In the genomic region with DNA sequence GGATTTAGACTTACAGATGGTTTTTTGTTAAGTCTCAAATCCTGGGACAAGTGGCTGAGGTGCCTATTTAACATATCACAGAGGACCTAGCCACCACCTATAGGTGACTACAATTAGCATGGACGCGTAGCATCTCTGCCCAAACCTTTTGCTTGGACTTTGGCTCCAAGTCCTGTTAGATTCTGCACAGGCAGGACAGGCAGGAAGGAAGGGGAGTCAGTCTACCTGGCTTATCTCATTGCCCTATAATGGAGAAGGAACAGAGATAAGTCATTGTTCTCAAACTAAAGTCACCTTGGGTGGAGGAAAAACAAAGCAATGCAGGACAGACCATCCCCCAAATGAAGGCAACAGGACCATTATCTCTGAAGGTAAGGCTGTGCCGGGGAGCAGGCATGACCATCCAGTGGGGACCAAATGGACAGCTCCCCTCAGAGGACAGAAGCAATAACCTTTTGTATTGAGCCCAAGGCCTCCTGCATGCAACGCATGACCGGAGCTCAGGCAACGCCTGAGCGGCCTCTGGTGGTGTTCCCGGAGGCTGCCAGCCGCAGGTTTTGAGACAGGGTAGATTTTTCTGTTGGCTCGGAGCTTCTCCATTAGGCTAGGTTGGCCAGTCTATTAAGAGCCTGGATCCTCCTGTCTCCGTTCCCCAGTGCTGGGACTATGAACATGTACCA, we compare ENCODE assay signal across 9 mouse cellular contexts. TPM values are rescaled to one million over a fixed set of nuclear protein-coding genes. Genes with fewer than 3 reads are reported as not detected.
DNase-seq lines count a peak whose midpoint lies in the region; ATAC-seq and TF ChIP-seq lines count a peak whose summit lies in the region.
"Had no signal": no experiment of that assay in that cellular context is flagged by ENCODE, and none has a peak within 500 bp of the region (broad histone marks: within the 10 kb centered on the region; RNA-seq: fewer than 3 reads in every experiment).

No protein-coding gene starts in this region.

- 36% methylated on average over 11 of the region's 11 CpGs for WGBS in lung, embryonic 14.5 days
- WGBS in embryonic facial prominence, embryonic 10.5 days: 43% methylated on average over 11 of the region's 11 CpGs

- H3K4me1 ChIP-seq in lung, embryonic 14.5 days (ENCODE audit: insufficient read depth): no peaks in the 10 kb centered on the region
- H3K4me1 ChIP-seq in embryonic facial prominence, embryonic 10.5 days: no peaks in the 10 kb centered on the region
- H3K4me1 ChIP-seq: heart, embryonic 15.5 days had no signal

- H3K27me3 ChIP-seq in lung, embryonic 14.5 days (ENCODE audit: insufficient read depth, low read length): no peaks in the 10 kb centered on the region
- H3K27me3 ChIP-seq in embryonic facial prominence, embryonic 10.5 days (replicated peaks; ENCODE audit: low read depth, poor library complexity, severe bottlenecking): no peaks in the 10 kb centered on the region
- no peaks in the 10 kb centered on the region; the same call in 1 of the 2 replicates for H3K27me3 ChIP-seq in splenic B cell, adult 2 months (ENCODE audit: control insufficient read depth, insufficient read depth, low read length, poor library complexity, severe bottlenecking)
- H3K27me3 ChIP-seq: heart, embryonic 15.5 days had no signal

- no peak overlapping the region for H3K27ac ChIP-seq in lung, embryonic 14.5 days (ENCODE audit: low read depth)
- H3K27ac ChIP-seq in embryonic facial prominence, embryonic 10.5 days (replicated peaks): no peak overlapping the region
- H3K27ac ChIP-seq: heart, embryonic 15.5 days had no signal

- ATAC-seq in lung, embryonic 14.5 days (ENCODE audit: insufficient read depth): no peak

- no peak overlapping the region for H3K4me2 ChIP-seq in lung, embryonic 14.5 days
- H3K4me2 ChIP-seq: heart, embryonic 15.5 days had no signal

- DNase-seq in lung, embryonic 14.5 days: peak; percentile 48
- no peak for DNase-seq in lung, adult 18-20 months
- peak; percentile 44 for DNase-seq in NIH3T3 (ENCODE audit: low read depth)
- DNase-seq in embryonic facial prominence, embryonic 10.5 days (ENCODE audit: low spot score): peak; percentile 45
- peak; percentile 7 for DNase-seq in splenic B cell, adult 2 months (ENCODE audit: low read depth, low spot score)
- no peak for DNase-seq in cerebellum, adult 9-10 months
- DNase-seq in layer of hippocampus, postnatal 25 days (ENCODE audit: extremely low spot score in 1 of 2, low spot score in 1 of 2): no peak
- no peak for DNase-seq in natural killer cell, adult 2 months (ENCODE audit: low spot score in 2 of 2)

- H3K9me3 ChIP-seq in lung, embryonic 14.5 days (ENCODE audit: low read depth, low read length): no peaks in the 10 kb centered on the region
- no peaks in the 10 kb centered on the region for H3K9me3 ChIP-seq in embryonic facial prominence, embryonic 10.5 days
- H3K9me3 ChIP-seq: heart, embryonic 15.5 days had no signal

- TF ChIP-seq CTCF in lung, embryonic 14.5 days (IDR thresholded peaks at IDR 0.05; ENCODE audit: low read depth): peak; percentile 54

- H3K9ac ChIP-seq in lung, embryonic 14.5 days: no peak overlapping the region
- H3K9ac ChIP-seq: heart, embryonic 15.5 days had no signal

- no peak overlapping the region for H3K4me3 ChIP-seq in lung, embryonic 14.5 days (ENCODE audit: low read depth, low read length)
- no peak overlapping the region for H3K4me3 ChIP-seq in embryonic facial prominence, embryonic 10.5 days
- H3K4me3 ChIP-seq: heart, embryonic 15.5 days had no signal

- H3K36me3 ChIP-seq in lung, embryonic 14.5 days (ENCODE audit: insufficient read depth): no peaks in the 10 kb centered on the region
- H3K36me3 ChIP-seq in embryonic facial prominence, embryonic 10.5 days (replicated peaks): no peaks in the 10 kb centered on the region
- no peaks in the 10 kb centered on the region for H3K36me3 ChIP-seq in splenic B cell, adult 2 months (ENCODE audit: control insufficient read depth, insufficient read depth, low read length, poor library complexity, severe bottlenecking)
- H3K36me3 ChIP-seq: heart, embryonic 15.5 days had no signal

RNA-seq across cellular contexts. Expression of gene B4galnt2, which starts 25.3 kb away (rescaled TPM):
- 0.11 and 0.18 TPM in 2 replicates for polyA plus RNA-seq in lung, embryonic 14.5 days (2014; fragmentation: Nextera tagmentation; extraction: Ambion mirVana)
- polyA plus RNA-seq in embryonic facial prominence, embryonic 10.5 days (2016; fragmentation: Nextera tagmentation; extraction: Ambion mirVana): 0.09 and 0.16 TPM in 2 replicates
- not detected for total RNA-seq in layer of hippocampus, postnatal 25 days (2021)

Comparison
In these comparisons a context has a peak if more than half of its experiments do, and no peak if none do; other contexts are left out.
1. DNase-seq: peak in lung, embryonic 14.5 days (single experiment), NIH3T3 (single experiment), embryonic facial prominence, embryonic 10.5 days (single experiment) and splenic B cell, adult 2 months (single experiment); none in lung, adult 18-20 months (0 of 2), cerebellum, adult 9-10 months (single experiment), layer of hippocampus, postnatal 25 days (0 of 2) and natural killer cell, adult 2 months (0 of 2).